Mouse (Mus musculus) heart, embryonic 14.5 days (tissue): ENCODE measurements around the gene Fmod. TPM values are rescaled to one million over a fixed set of nuclear protein-coding genes. Genes with fewer than 3 reads are reported as not detected.
A peak's percentile ranks its signal among the peaks of the same experiment; 100 is the strongest.

ENCODE experiments used
- ATAC-seq: fragments of 200-750 bp; cut with Nextera tagmentation; 2 replicates; pipeline ENCODE4 v1.8.0; 2017; ENCODE audit warnings: low read depth, moderate TSS enrichment; ENCODE audit not compliant: insufficient number of reproducible peaks, insufficient read depth, low FRiP score
- H3K27ac ChIP-seq, 2 experiments: fragments of 200-500 bp in 1 of 2; fragments of 300-500 bp in 1 of 2; sonication (generic) in 1 of 2; replicated peaks in 1 of 2; 2 replicates each; pipeline ENCODE4 v1.5.1; 2012 to 2014; ENCODE audit warnings: low read depth in 2 of 2, low read length in 2 of 2, control low read depth in 1 of 2, mild to moderate bottlenecking in 1 of 2, mixed read lengths in 1 of 2; ENCODE audit not compliant: control insufficient read depth in 1 of 2, insufficient read depth in 1 of 2
- H3K27me3 ChIP-seq: fragments of 300-500 bp; sonication (generic); 2 replicates; pipeline ENCODE4 v1.6.1; 2014; ENCODE audit warnings: mild to moderate bottlenecking, low read length, control low read depth; ENCODE audit not compliant: control insufficient read depth, insufficient read depth
- H3K36me3 ChIP-seq: fragments of 300-500 bp; sonication (generic); 2 replicates; pipeline ENCODE4 v1.6.1; 2014; ENCODE audit warnings: mild to moderate bottlenecking, control low read depth, low read length, mixed read lengths; ENCODE audit not compliant: control insufficient read depth, insufficient read depth
- H3K4me1 ChIP-seq, 2 experiments: fragments of 200-500 bp in 1 of 2; fragments of 300-500 bp in 1 of 2; sonication (generic) in 1 of 2; 2 replicates each; pipeline ENCODE4 v1.6.1; 2012 to 2014; ENCODE audit warnings: low read length in 2 of 2, control low read depth in 1 of 2, mixed read lengths in 1 of 2; ENCODE audit not compliant: control insufficient read depth in 2 of 2, insufficient read depth in 2 of 2
- H3K4me2 ChIP-seq: fragments of 300-500 bp; sonication (generic); 2 replicates; pipeline ENCODE4 v1.6.1; 2014; ENCODE audit warnings: mild to moderate bottlenecking, low read length
- H3K4me3 ChIP-seq, 2 experiments: fragments of 200-500 bp in 1 of 2; fragments of 300-500 bp in 1 of 2; sonication (generic) in 1 of 2; 2 replicates each; pipeline ENCODE4 v1.5.1; 2012 to 2014; ENCODE audit warnings: low read length in 2 of 2, mild to moderate bottlenecking in 2 of 2, control low read depth in 1 of 2, low read depth in 1 of 2, moderate library complexity in 1 of 2; ENCODE audit not compliant: control insufficient read depth in 1 of 2, insufficient read depth in 1 of 2
- H3K9ac ChIP-seq: fragments of 300-500 bp; sonication (generic); 2 replicates; pipeline ENCODE4 v1.6.1; 2014; ENCODE audit warnings: mild to moderate bottlenecking, low read length
- H3K9me3 ChIP-seq: fragments of 300-500 bp; sonication (generic); 2 replicates; pipeline ENCODE4 v1.6.1; 2016; ENCODE audit warnings: low read length, control low read depth; ENCODE audit not compliant: control insufficient read depth
- WGBS: fragments of 180-500 bp; shearing (Covaris S2); extraction: QIAGEN DNeasy Blood & Tissue Kit; methylation state at CpG from one replicate; pipeline ENCODE4 v1.1.7; 2014; 5-methylcytosine and 5-hydroxymethylcytosine counted together
- polyA plus RNA-seq: library from polyadenylated mRNA; unstranded; fragments of >200 nt; fragmentation: Nextera tagmentation; extraction: Ambion mirVana; gene quantifications from 2 replicates; pipeline ENCODE4 v1.2.1, GENCODE M21; 2014

Fmod gene
- polyA plus RNA-seq, 1 experiment from 2014 or later, result 18.0 TPM

DNA sequence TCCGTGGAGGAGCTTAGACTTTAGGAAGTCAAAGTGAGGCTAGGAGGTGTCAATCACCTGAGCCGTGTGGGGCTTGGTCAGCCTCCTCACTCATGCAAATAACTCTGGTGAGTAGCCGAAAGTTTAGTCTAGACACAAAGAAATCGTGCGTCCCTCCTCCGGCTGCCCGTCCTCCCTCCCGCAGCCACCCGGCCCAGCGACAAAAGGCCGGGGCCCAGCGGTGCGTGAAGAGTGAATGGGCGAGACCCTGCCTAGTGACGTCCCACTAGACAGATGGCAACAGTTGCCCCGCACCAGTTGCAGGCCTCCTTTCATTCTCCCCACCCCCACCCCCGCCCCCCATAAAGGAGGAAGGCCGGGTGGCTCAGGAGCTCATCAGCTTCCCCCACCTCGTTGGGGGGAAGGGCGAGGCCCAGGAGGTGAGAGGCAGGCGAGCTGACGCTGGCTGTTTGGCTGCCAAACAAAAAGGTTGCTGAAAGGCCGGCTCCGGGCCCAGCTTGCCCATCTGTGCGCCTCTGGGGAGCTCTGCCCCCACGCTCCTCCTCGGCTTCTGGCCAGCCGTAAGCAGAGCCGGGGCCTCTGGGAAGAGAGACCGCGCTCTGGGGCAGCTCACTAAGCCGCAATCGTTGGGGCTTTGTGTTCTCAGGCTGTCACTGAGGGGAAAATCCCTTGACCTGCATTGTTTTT lies 26.2 kb downstream of the Fmod start:
- Histone ChIP-seq H3K4me1 (peaks cover 49 to 56% of the 10 kb centered on the region in 2 experiments), H3K4me3 (peak overlapping the region in 1 of 2 experiments; percentile 3; a peak in 1 of 4 replicates), H3K4me2 (peak overlapping the region; percentile 60), H3K36me3 (no peaks in the 10 kb centered on the region), H3K9ac (peak overlapping the region; percentile 62), H3K9me3 (no peaks in the 10 kb centered on the region), H3K27me3 (no peaks in the 10 kb centered on the region), H3K27ac (peak overlapping the region; percentile 79 to 99)
- WGBS, result 3% methylated on average over 33 of the region's 33 CpGs
- 0 out of 2 replicates have a peak, but pooled peaks have one; percentile 22 for ATAC-seq

DNA sequence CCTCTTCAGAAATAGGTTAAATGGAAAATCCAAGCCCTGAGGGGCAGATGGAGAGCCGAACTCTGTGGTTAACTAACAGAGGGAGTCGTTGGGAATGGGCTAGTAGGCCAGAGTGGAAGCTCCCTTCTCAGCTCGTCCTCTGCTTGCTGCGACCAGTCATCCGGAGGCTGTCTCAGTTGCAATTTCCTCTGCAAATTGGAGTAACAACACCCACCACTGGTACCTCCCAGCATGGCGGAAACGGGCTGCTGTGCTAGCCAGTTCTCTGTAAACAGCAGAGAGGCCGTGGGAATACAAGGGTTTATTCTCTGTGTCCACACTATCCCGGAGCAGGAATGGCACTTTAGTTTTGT lies 26.7 kb downstream of the Fmod start:
- Histone ChIP-seq H3K4me2 (peak overlapping the region; percentile 60), H3K9ac (peak overlapping the region; percentile 62), H3K4me1 (peaks cover 49 to 56% of the 10 kb centered on the region in 2 experiments), H3K4me3 (peak overlapping the region in 1 of 2 experiments; percentile 3; a peak in 1 of 4 replicates), H3K27me3 (no peaks in the 10 kb centered on the region), H3K27ac (peak overlapping the region; percentile 74 to 99), H3K9me3 (no peaks in the 10 kb centered on the region), H3K36me3 (no peaks in the 10 kb centered on the region)
- WGBS, result 21% methylated on average over 9 of the region's 9 CpGs
- ATAC-seq, result no peak

DNA sequence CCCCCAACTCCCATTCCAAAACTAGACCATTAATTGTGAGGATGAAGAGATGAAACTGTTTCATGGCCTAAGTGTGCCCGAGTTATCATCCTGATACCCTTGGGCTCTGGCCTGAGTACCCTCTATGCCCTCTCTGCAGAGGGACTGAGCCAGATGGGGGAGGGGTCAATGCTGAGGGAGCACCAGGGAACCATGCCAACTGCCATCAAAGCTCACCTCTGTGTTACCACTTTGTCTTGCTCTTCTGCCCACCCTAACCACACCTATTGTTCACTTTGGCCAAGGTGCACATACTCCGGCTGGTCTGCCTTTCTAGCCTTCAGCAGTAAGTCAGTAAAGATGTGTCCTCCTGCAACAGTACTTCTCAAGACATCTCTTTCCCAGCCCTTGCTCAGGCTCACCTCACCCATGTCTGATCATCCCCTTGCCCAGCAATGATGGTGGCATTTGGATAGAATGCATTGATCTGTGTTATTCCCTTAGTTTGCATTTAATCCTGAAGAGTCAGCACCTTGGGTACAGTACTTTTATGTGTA lies 27.3 kb downstream of the Fmod start:
- peak overlapping the region; percentile 74 to 99; a peak in 3 of 4 replicates for H3K27ac ChIP-seq
- ATAC-seq, result no peak
- H3K36me3 ChIP-seq, result no peaks in the 10 kb centered on the region
- H3K9ac ChIP-seq, result no peak overlapping the region
- H3K9me3 ChIP-seq, result no peaks in the 10 kb centered on the region
- WGBS, result 91% methylated on average over 2 of the region's 2 CpGs
- no peak overlapping the region for H3K4me2 ChIP-seq
- H3K4me3 ChIP-seq, result no peak overlapping the region
- no peaks in the 10 kb centered on the region for H3K27me3 ChIP-seq
- H3K4me1 ChIP-seq, result peaks cover 49 to 56% of the 10 kb centered on the region in 2 experiments

DNA sequence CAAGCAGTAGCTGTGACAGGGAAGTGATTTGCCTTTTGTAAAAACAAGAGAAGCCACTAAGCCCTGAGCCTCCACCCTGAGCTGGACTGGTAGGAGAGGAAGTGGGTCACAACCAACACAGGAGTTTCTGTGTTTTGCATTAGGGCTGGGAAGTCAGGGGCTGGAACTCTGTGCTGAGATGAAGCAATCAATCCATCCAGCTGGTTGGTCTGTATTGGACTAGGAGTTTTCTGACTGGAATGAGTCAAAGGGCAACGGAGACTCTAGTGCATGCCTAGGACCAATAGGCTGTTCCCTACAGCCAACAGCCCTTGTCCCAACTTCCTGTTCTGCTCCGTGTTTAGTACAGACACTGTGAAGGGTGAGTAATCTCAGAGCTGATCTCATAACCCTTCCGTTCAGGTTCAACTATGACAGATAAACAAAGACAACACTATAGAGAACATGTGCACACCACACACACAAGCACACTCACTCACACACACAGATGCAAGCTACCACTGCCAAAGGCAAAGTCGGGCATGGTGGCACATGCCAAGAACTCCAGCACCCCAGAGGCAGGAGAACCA lies 28.3 kb downstream of the Fmod start:
- Histone ChIP-seq H3K27me3 (no peaks in the 10 kb centered on the region), H3K36me3 (no peaks in the 10 kb centered on the region), H3K4me3 (no peak overlapping the region), H3K4me2 (no peak overlapping the region), H3K9ac (no peak overlapping the region), H3K9me3 (no peaks in the 10 kb centered on the region), H3K27ac (peak overlapping the region; percentile 61 to 99; a peak in 3 of 4 replicates), H3K4me1 (peaks cover 45 to 51% of the 10 kb centered on the region in 2 experiments)
- WGBS, result 61% methylated on average over 4 of the region's 4 CpGs
- no peak for ATAC-seq

DNA sequence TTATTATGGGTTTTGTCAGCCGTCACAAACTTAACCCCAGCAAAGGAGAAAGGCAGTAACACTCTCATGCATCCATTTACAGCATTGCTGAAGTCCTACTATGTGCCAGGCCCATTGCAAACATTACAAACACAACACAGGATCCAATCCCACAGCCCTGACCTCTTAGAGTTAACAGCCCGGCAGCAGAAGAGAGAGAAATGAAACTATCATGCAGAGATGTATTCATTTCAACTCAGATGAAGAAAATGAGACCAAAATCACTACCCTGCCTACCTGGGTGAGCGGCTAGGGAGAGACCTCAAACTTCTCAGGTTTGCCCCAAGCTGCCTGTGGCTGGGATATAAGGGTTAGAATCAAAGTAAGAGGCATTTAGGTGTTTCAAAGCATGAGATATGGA lies 29.5 kb downstream of the Fmod start:
- H3K4me3 ChIP-seq, result no peak overlapping the region
- no peak overlapping the region for H3K9ac ChIP-seq
- H3K4me2 ChIP-seq, result no peak overlapping the region
- no peak overlapping the region for H3K27ac ChIP-seq
- H3K4me1 ChIP-seq, result peaks cover 40 to 50% of the 10 kb centered on the region in 2 experiments
- 65% methylated on average over 3 of the region's 3 CpGs for WGBS
- H3K36me3 ChIP-seq, result no peaks in the 10 kb centered on the region
- H3K27me3 ChIP-seq, result no peaks in the 10 kb centered on the region
- no peak for ATAC-seq
- H3K9me3 ChIP-seq, result no peaks in the 10 kb centered on the region

DNA sequence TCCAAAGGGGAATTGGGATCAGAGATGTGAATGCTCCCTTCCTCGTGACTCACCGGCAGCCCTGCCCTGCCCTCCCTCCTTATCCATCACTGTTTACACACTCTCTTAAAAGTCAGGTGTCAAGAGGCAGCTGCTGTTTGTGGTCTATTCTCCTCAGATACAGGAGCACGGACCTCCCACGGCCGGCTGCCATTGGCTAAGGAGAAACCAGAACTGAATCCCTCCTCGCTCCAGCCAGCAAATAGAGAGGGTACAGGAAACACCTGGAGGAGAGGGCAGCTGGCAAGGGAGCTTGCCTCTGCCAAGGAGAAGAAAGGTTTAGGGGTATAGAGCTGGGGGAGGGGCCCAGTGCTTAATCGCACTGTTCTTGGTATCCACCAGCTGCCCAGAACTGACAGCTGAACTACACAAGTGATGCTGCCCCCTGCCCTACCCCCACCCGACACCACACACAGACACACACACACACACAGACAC lies 30.1 kb downstream of the Fmod start:
- H3K9ac ChIP-seq, result no peak overlapping the region
- H3K4me1 ChIP-seq, result peaks cover 40 to 48% of the 10 kb centered on the region in 2 experiments
- H3K27me3 ChIP-seq, result no peaks in the 10 kb centered on the region
- H3K27ac ChIP-seq, result no peak overlapping the region
- H3K4me2 ChIP-seq, result no peak overlapping the region
- 14% methylated on average over 8 of the region's 8 CpGs for WGBS
- H3K4me3 ChIP-seq, result no peak overlapping the region
- ATAC-seq, result peak; percentile 41; the same call in 1 of the 2 replicates
- H3K9me3 ChIP-seq, result no peaks in the 10 kb centered on the region
- H3K36me3 ChIP-seq, result no peaks in the 10 kb centered on the region

DNA sequence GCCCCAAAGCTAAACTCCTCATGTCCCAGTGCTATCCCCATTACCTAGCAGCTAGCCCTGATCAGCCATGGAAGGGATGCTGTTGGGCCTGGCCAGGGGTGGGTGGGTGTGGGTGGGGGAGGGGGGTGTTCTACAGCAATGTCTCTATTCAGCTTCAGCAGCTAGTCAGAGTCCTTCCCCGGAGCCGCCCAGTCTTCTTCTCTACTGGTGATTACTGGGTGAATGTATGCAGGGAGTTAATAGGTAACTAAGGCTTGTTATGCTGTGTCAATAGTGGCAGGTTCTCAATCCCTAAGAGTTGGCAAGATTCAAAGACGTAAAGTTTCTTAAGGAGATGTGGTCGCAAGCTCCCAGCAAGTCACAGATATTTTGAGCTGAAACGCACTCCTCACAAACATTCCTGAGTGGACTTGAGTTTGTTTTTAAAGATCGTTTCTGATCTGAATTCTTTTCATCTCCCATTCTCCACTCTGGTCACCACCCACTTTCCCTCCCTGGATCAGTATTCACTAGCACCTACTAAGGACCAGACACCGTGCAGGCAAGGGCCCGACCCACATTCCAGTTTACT lies 33.1 kb downstream of the Fmod start:
- ATAC-seq, result no peak
- H3K4me1 ChIP-seq, result peaks cover 32 to 46% of the 10 kb centered on the region in 2 experiments
- no peak overlapping the region for H3K27ac ChIP-seq
- peaks cover 10% of the 10 kb centered on the region for H3K36me3 ChIP-seq
- no peaks in the 10 kb centered on the region for H3K27me3 ChIP-seq
- H3K4me3 ChIP-seq, result no peak overlapping the region
- 64% methylated on average over 8 of the region's 8 CpGs for WGBS
- H3K9me3 ChIP-seq, result no peaks in the 10 kb centered on the region
- no peak overlapping the region for H3K9ac ChIP-seq
- no peak overlapping the region for H3K4me2 ChIP-seq
